Mouse (Mus musculus): ENCODE data around the gene Dpp3.

DNA sequence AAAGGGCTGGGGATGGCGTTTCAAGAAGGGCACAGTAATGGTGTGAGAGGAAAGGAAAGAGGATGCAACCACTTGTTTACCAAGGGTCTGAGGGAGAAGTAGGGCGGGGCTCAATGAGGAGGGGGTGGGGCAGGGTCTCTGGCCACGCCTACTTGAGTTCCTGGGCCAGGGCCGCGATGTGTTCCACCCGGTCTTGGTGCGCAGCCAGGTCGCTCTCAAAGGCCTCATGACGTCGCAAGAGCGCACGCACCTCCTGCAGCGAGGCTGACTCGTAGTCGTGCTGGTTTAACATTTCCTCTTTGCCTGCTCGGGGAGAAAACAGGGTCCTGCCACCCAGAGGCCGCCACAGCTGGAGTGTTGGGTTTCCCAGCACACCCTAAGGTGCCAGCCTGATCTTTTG is 62.9 kb downstream of the Dpp3 start:
- no peak for TF ChIP-seq CTCF (IDR thresholded peaks at IDR 0.05; ENCODE audit: borderline replicate concordance, insufficient read depth, low read length)
- no peak for TF ChIP-seq POLR2A (IDR thresholded peaks at IDR 0.05; ENCODE audit: low read depth, low read length)

All from embryonic fibroblast, embryonic 13.5 days (primary cell).